Mouse (Mus musculus) left cerebral cortex, adult 2 months (tissue): ENCODE measurements at regions not wholly inside any gene's neighbourhood (a gene's known extent, or its start where the extent isn't known, plus 50 kb on each side); places are given as distances from the start of the nearest gene placed in this dataset.

ENCODE experiments used
- DNase-seq, 2 experiments: peaks; one replicate each; pipeline ENCODE4 v3.0.0; 2021 to 2022; ENCODE audit warnings: low spot score in 2 of 2, mixed read lengths in 1 of 2; ENCODE audit errors: extremely low spot score in 1 of 2
- H3K27ac ChIP-seq: fragments of 200-600 bp; 2 replicates; pipeline ENCODE4 v1.8.1; 2022
- H3K4me3 ChIP-seq: fragments of 200-600 bp; 2 replicates; pipeline ENCODE4 v1.8.1; 2022
- CTCF ChIP-seq: fragments of 200-600 bp; IDR thresholded peaks from 2 replicates; pipeline ENCODE4 v1.8.1; 2022; ENCODE audit warnings: antibody characterized with exemption, mild to moderate bottlenecking, moderate library complexity
- intact Hi-C: fragments of 180-260 bp; cut with DNase I; formaldehyde crosslinking; loops from one replicate; pipeline ENCODE4 v1.15.1; 2025

GRCm38 (mm10) chr14:62198476-62199190 lies 93.8 kb upstream of the Rnaseh2b start:
- no peak for TF ChIP-seq CTCF
- H3K4me3 ChIP-seq = no peak overlapping the region
- intact Hi-C loops = no loop called here
- no peak for DNase-seq
- H3K27ac ChIP-seq = no peak overlapping the region

- no peak overlapping the region for H3K4me3 ChIP-seq
- intact Hi-C loops = no loop called here
Measured at GRCm38 (mm10) chr14:62215071-62215470, 77.3 kb upstream of the Rnaseh2b start.

GRCm38 (mm10) chr14:62216995-62217394 lies 75.4 kb upstream of the Rnaseh2b start:
- intact Hi-C loops = no loop called here
- TF ChIP-seq CTCF = no peak
- Histone ChIP-seq H3K4me3 (no peak overlapping the region), H3K27ac (no peak overlapping the region)
- DNase-seq = no peak

More at GRCm38 (mm10) chr14:62215071-62215470, 77.3 kb upstream of the Rnaseh2b start:
- TF ChIP-seq CTCF = no peak
- H3K27ac ChIP-seq = no peak overlapping the region
- DNase-seq = no peak

GRCm38 (mm10) chr14:62217971-62218370 lies 74.4 kb upstream of the Rnaseh2b start:
- no peak for TF ChIP-seq CTCF
- H3K27ac ChIP-seq = no peak overlapping the region
- intact Hi-C loops = no loop called here
- no peak overlapping the region for H3K4me3 ChIP-seq
- no peak for DNase-seq

- no peak for TF ChIP-seq CTCF
- no peak overlapping the region for H3K4me3 ChIP-seq
- intact Hi-C loops = no loop called here
- no peak overlapping the region for H3K27ac ChIP-seq
- DNase-seq = no peak
Measured at GRCm38 (mm10) chr14:62218716-62219115, 73.7 kb upstream of the Rnaseh2b start.

GRCm38 (mm10) chr14:62220770-62221169 lies 71.6 kb upstream of the Rnaseh2b start:
- no peak for DNase-seq
- no peak overlapping the region for H3K27ac ChIP-seq
- no peak for TF ChIP-seq CTCF
- intact Hi-C loops = no loop called here
- no peak overlapping the region for H3K4me3 ChIP-seq
